Mouse (Mus musculus) thymus, postnatal 14 days (tissue): ENCODE data around the gene Ghitm.
"Not testable (repeated sequence)": the region's sequence is repeated elsewhere in the genome, so short reads cannot be mapped to it uniquely, and the experiment has no call there.

Source experiments
- DNase-seq: peaks from one replicate; pipeline ENCODE4 v3.0.0; 2021

Ghitm gene

GRCm38 (mm10) chr14:37135127-37135593, at the start of gene Ghitm:
TSS of gene Ghitm (minus strand) at chr14:37135272.
- peak; percentile 96 for DNase-seq

DNA sequence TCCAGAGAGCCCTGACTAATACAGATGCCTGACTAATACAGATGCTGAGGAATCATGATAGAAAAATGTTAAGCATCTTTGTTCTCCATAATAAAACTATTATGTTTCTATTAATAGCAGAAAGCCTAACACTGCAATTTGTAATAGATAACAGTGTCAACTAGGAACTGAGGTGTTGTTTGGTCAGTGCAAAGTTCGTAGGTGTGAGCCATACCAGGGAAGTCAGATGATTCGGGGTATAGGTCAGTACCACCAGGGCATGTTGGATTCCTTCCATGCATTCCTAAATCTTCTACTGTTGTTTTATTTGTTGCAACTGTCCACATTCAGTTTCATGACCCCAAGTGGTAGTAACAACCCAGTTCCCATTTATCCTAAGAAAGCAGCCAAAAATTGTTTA, 49.8 kb upstream of the Ghitm start:
- DNase-seq, result no peak

GRCm38 (mm10) chr14:37174484-37174883, 39.4 kb upstream of the Ghitm start:
- no peak for DNase-seq

DNA sequence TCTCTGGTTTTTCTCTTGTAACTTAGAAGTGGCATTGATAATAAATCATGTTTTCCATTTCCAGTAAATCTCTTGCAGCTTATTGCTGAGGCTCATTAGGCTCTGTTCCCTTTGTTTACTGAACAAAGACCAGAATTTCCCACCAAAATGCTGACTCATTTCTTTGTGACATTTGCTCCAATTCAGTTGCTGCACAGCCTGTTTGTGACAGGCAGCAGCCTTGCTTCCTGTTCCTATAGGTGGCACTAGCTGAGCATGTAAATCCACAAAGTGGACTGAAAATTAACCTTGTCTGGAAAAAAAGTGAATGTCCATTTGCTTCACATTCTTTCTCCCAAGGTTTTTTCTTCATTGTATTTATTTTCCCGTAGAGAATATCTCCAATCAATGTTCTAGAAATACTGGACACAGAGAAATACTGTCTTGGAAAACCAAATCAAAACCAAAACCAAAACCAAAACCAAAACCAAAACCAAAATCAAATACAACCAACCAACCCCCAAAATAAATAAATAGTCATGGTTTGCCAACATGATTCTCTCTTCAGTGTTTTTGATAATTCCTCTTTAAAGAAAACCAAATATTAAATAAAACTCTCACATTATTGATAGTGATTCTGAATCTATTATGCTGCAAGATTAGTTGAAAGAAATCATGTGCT, 30.3 kb upstream of the Ghitm start:
- peak; percentile 4 for DNase-seq

DNA sequence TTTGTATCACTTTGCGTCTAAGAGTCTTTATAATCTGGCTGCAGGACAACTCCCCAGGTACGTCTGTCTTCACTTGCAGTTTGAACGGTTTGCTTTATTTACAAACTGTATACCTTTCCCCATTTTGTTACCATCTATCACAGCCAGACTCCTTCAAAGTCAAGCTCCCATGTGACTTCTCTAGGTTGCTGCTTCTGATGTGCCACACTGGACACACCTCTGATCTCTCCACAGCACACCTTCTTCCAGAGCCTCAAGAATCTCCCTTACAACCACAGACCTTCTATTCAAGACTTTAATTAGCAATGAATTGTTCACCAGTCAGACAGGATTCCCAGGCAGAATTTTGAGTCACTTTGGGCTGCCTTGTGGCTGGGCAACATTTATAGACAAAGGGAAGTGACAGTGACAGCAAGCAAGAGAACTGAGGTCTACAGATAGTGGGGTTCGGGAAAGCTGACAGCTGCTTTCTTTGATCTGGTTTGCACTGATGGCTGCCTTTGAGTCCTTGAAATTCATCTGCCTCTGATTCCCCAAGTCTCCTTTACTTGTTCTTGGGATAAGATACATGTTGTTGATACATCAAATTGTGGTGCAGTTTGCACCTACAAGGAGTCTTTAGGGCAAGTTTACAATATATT, 29.4 kb upstream of the Ghitm start:
- DNase-seq, result no peak

GRCm38 (mm10) chr14:37163277-37163956, 28.3 kb upstream of the Ghitm start:
- DNase-seq, result no peak

DNA sequence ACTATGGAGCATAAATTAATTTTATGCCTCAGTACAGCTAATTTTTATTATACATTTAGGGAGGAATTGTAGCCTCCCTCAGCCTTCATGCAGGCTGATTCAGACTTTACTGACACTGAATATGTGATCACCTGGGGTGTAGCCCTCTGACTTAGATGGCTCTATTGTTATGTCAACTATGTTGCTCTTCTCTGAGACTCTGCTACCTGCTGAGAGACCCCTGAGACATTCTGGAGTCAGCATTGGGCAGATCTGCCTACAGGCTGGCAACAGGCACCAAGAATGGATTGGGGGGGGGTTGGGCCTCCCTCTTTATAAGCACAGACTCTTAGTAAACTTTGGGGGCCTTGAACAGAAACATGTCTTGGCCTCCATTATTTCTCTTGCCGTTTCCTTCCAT, 19.3 kb upstream of the Ghitm start:
- no peak for DNase-seq

GRCm38 (mm10) chr14:37139051-37139710, 4.1 kb upstream of the Ghitm start:
- DNase-seq, result no peak

GRCm38 (mm10) chr14:37137596-37137995, 2.5 kb upstream of the Ghitm start:
- not testable (repeated sequence) for DNase-seq

GRCm38 (mm10) chr14:37136110-37136509, 1.0 kb upstream of the Ghitm start:
- no peak for DNase-seq

DNA sequence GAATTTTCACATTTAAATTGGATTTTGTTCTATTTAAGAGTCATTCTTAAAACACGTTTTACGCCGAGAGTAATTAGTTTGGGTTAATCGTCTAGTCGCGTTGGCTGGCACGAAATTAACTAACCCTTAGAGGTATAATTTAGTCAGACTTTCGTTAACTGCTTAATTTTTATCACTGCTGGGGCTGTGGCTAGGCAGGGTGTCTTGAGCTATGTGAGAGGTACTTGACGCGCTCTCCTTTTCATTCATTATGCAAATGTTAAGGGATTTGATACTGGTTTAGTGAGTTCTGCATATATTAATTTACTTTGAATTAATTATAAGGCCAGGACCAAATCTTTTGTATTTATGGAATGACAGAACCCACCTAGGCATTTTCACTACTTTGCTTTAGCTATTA, 599 bp upstream of the Ghitm start:
- DNase-seq, result no peak

DNA sequence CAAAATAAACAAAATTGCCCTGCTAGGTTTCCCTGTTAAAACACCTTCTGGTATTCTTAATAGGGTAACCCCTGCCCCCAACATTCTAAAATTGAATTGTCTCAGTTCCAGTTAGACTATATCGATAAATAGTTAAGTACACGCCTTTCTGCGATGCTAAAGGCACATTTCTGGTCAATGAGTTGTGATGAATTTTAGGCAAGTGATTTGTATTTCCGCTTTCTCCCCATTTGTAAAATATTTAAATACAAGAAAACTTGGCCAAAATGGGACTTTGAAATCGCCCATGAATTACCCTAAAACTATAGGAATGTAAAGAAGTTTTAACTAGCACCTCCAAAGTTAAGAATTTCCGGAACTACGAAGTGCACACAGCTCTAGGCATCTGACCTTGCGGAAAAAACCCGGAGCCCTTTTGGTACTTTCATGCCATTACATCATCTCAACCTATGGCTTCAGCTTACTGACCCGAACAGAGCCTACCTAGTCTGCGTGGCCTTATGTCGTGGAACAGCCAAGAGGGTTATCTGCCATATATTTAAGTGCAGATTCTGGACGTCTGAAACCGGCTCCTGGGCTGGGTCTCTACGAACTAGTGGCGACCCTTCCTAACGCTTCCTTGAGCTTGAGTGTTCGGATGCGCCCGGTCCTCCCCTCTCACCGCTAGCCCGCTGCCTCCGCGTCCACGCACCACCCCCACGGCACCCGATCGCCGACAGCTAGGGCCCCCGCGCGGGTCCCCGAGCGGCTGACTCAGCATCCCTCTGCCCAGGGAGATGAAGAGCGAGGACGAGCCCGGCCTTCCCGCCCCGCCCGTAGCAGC, 557 bp downstream of the Ghitm start:
- no peak for DNase-seq

DNA sequence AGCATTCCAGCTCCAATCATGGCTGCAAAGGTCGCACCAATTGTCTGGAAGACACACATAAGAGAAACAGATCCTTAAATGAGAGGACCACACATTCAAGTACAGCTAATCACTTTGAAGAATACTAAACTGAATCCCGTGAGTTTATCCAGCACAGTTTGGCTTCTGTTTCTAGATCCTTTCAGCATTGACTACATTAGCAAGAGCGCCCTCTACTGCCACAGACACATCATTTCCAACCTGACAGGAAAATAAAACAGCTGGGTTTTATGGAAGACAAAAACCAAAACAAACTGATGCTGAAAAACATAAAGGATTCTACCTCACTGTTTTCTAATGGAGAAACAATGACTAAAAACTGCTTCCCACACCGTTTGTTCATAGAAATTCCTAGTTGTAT, 7.4 kb downstream of the Ghitm start:
- DNase-seq, result peak; percentile 37

GRCm38 (mm10) chr14:37119233-37119632, 15.8 kb downstream of the Ghitm start:
- DNase-seq, result no peak

DNA sequence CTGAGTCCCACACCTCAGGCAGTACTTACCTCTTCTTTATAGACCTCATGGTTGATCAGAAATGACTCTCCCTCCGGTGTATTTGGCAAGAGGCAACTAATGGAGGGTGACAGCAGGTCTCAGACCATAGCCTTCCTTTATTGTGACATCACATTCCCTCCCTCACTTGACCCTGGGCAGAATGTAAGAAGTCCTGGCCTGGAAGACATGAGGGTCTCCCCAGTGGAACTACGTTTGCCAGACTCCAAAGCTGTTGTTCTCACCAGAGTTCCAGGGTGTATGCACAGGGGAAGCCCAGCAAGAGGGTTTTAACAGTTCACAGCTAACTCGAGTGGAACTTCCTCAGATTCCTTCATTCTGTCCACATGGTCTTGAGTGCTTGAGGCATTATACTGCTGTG, 21.1 kb downstream of the Ghitm start, which contains the start of gene 2610528A11Rik:
Gene 2610528A11Rik (minus strand): TSS at position 101 of the 400 bp plus-strand sequence.
- no peak for DNase-seq

DNA sequence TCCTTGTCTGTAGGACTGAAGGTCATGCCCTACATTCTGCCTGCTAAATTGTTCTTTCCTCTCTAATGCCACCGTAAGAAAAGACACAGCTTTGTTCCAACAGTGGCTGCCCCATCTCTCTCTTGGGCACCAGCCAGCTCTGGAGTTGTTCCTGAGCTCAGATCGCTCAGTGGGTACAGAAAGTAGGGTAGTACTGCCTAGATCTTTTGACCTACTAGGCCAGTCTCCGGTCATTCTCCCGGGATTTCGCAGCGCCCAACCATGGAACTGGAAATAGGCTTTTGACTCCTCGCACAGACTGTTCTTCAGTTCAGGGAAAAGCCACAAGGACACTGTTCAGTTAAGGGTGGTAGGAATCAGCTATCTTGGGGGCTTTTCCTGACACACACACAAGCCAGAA, 22.1 kb downstream of the Ghitm start:
- DNase-seq, result no peak

GRCm38 (mm10) chr14:37111371-37111770, 23.7 kb downstream of the Ghitm start:
- no peak for DNase-seq

- DNase-seq, result no peak
Measured at GRCm38 (mm10) chr14:37110456-37110855, 24.6 kb downstream of the Ghitm start.

DNA sequence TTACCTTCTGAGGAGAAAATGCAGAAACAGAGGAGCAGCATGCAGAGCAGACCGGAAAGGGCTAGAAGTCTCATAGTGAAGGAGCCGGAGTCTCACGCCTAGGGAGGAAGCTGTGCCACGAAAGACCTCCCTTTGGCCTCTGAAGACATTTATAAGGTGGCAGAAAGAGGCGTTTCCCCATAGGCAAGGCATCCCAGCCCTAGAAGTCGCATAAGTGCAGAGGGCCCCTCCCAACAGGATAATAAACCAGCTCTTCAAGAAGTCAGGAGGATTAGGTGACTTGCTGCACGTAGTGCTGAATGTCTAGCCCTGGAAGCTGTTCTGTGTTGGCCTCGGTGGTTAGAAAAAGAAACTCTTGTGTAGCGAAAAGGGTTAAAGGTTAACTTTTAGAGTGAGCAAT, 25.1 kb downstream of the Ghitm start:
- no peak for DNase-seq

GRCm38 (mm10) chr14:37109460-37109859, 25.6 kb downstream of the Ghitm start:
- no peak for DNase-seq

DNA sequence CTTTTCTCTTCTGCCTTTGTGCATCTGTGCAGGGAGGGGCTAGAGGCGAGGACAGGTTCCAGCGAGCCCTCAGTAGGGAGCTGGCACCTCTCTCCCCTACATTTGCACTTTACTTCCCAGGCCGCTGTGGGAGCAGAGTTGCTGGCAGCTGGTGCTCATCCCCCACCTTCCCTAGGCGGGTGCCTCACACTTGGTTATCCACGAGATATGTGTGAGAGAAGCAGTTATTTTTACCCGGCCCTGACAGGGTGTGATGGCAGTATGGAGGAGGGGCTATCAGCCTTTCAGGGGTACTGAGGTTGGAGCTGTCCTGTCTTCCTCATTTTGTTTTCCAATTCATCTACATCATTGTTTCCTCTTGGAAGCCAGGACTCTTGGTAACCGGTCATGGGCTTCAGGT, 29.2 kb downstream of the Ghitm start:
- no peak for DNase-seq

DNA sequence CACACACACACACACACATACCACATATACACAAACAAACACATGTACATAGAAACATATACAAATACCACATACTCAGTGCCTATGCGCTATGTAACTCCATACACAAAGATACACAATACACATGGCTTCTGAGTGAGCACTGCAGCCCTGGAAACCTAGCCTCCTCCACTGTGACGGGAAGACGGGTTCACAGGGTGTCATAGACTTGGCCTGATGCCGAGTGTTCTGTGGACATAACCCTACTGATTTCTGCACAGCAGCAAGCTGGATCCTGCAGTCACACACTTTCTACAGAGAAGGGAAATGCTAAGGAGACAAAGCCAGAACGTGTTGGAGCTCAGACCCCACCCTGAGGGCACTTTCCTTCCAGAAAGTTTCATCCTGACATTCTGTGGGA, 30.3 kb downstream of the Ghitm start:
- DNase-seq, result no peak

GRCm38 (mm10) chr14:37102484-37102883, 32.6 kb downstream of the Ghitm start:
- DNase-seq, result no peak
